Mouse (Mus musculus): ENCODE results near the gene P2ry6. TPM values are rescaled to one million over a fixed set of nuclear protein-coding genes. Genes with fewer than 3 reads are reported as not detected.

P2ry6 gene
- polyA plus RNA-seq, 1 experiment, result 4.9 TPM

DNA sequence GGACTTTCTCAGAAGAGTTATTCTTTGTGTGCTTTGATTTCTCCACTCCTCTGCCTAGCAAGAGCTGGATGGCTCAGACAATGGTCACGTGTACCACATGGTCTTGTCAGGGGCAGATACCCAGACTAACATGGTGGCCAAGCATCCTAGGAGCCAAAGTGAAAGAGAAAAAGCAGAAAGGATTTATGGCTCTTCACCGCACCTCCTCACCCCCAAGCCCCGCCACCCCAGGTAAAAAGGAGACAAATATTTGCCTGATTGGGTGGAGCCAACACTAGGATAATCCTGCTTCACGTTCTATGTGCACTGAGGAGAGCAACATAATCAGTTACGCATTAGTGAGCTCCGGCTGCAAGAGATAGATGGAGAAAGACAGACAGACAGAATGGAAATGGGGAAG is 6.1 kb downstream of the P2ry6 start:
- Histone ChIP-seq H3K4me1 (ENCODE audit: control insufficient read depth, insufficient read depth, low read length) (no peaks in the 10 kb centered on the region; the same call in 1 of the 2 replicates), H3K27ac (ENCODE audit: insufficient read depth, low read length) (no peak overlapping the region), H3K4me3 (ENCODE audit: insufficient read depth, low read length) (no peak overlapping the region)
- TF ChIP-seq CTCF (IDR thresholded peaks at IDR 0.05; ENCODE audit: extremely low read depth, insufficient read depth, low read length) (no peak), POLR2A (IDR thresholded peaks at IDR 0.05; ENCODE audit: extremely low read depth, insufficient read depth, low read length) (no peak)

DNA sequence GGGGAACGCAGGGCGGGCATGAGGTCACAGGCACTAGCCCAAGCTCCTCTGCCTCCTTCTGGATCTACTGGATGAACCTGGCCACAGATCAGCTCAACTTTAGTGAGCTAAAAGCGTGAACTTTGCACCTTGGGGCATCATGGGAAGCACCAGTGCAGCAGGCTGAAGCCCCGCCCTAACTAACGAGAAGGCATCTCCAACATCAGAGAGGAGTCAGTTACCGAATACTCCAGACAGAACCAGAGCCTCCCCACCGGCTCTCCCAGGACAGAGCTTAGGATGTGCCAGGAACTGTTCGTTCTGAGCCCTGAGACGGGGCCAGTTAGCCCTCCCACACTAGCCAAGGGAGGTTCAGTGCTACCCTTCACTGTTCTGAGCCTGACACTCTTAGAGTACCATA is 6.6 kb downstream of the P2ry6 start:
- H3K27ac ChIP-seq (ENCODE audit: insufficient read depth, low read length), result no peak overlapping the region
- no peak overlapping the region for H3K4me3 ChIP-seq (ENCODE audit: insufficient read depth, low read length)
- H3K4me1 ChIP-seq (ENCODE audit: control insufficient read depth, insufficient read depth, low read length), result no peaks in the 10 kb centered on the region
- no peak for TF ChIP-seq CTCF (IDR thresholded peaks at IDR 0.05; ENCODE audit: extremely low read depth, insufficient read depth, low read length)
- no peak for TF ChIP-seq POLR2A (IDR thresholded peaks at IDR 0.05; ENCODE audit: extremely low read depth, insufficient read depth, low read length)

DNA sequence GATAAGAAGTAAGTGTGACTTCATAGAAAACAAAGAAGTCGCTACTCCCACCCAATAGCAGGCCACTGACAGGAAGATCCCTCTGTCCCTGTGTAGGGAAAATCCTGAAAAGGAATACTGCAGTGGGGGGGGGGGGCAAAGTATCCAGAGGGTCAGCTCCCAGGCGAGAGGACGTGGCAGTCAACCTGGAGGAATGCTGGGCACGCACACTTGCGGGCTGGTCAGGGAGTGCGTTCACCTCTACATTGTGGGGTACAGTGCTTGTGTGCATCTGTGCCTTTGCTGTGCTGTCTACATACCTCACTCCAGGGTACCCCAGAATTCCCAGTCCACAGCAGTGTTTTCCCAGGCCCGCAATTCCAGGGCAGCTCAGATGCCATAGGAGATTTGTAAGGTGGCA is 8.4 kb downstream of the P2ry6 start:
- Histone ChIP-seq H3K4me3 (ENCODE audit: insufficient read depth, low read length) (no peak overlapping the region), H3K27ac (ENCODE audit: insufficient read depth, low read length) (no peak overlapping the region), H3K4me1 (ENCODE audit: control insufficient read depth, insufficient read depth, low read length) (no peaks in the 10 kb centered on the region)
- TF ChIP-seq POLR2A (IDR thresholded peaks at IDR 0.05; ENCODE audit: extremely low read depth, insufficient read depth, low read length) (no peak), CTCF (IDR thresholded peaks at IDR 0.05; ENCODE audit: extremely low read depth, insufficient read depth, low read length) (no peak)

DNA sequence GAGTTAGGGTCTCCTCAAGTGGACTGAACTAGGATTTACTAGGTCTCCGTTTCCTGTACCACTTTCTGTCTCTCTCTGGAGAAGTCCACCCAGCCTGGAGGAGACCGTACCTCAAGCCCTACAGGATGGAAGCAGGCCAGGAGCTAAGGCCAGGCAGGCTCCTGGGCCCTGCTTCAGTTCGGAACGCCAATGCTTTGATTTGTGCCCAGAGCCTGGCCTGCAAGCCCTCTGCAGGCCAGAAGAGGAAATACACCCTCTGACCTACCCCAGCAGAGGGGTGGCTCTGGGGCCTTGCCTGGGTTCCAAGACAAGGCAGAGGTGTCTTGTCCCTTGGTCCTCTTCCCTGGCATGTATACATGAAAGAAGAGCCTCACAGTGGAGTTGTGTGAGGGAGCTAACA is 9.4 kb downstream of the P2ry6 start:
- TF ChIP-seq POLR2A (IDR thresholded peaks at IDR 0.05; ENCODE audit: extremely low read depth, insufficient read depth, low read length) (no peak), CTCF (IDR thresholded peaks at IDR 0.05; ENCODE audit: extremely low read depth, insufficient read depth, low read length) (peak; percentile 53)
- Histone ChIP-seq H3K27ac (ENCODE audit: insufficient read depth, low read length) (no peak overlapping the region), H3K4me3 (ENCODE audit: insufficient read depth, low read length) (no peak overlapping the region), H3K4me1 (ENCODE audit: control insufficient read depth, insufficient read depth, low read length) (no peaks in the 10 kb centered on the region)

DNA sequence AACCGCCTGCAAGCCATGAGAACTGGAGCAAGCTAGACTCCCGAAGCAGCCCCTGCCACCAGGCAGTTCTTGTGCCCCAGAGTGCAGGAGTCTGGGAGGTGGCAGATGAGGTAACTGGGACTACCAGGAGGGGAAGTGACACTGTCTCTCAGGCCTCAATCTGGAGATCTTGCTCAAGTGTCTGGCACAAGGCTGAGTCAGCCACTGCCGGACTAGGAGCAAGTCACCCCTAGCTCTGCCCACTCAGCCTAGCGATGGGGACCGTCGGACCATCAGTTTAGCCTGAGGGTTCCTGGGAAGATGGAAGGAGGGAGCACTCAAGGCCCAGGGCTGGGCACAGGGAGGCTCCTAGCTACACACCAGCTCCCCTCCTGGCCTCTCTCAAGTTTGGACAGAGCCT is 10.2 kb downstream of the P2ry6 start:
- no peak overlapping the region for H3K27ac ChIP-seq (ENCODE audit: insufficient read depth, low read length)

DNA sequence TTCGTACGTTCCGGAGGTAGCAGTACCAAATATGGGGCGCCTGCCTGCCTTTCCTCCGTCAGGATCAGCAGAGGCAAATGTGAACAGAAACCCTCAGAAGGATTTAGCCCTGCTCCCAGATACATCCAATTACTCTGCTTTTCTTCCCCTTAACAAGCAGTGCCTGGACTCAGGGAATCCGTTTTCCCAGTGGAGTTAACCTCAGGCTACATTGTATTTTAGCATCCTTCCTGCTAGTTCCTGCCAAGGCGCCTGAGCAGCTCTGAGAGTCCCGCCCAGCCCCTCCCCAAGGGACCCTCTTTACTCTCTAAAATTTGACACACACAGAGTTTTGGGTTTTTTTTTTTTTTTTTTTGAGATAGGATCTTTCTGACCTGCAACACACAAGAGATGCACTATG is 11.1 kb downstream of the P2ry6 start:
- Histone ChIP-seq H3K4me1 (ENCODE audit: control insufficient read depth, insufficient read depth, low read length) (no peaks in the 10 kb centered on the region), H3K27ac (ENCODE audit: insufficient read depth, low read length) (no peak overlapping the region), H3K4me3 (ENCODE audit: insufficient read depth, low read length) (no peak overlapping the region)
- TF ChIP-seq CTCF (IDR thresholded peaks at IDR 0.05; ENCODE audit: extremely low read depth, insufficient read depth, low read length) (no peak), POLR2A (IDR thresholded peaks at IDR 0.05; ENCODE audit: extremely low read depth, insufficient read depth, low read length) (no peak)

More for the DNA sequence above, 10.2 kb downstream of the P2ry6 start:
- no peak overlapping the region for H3K4me3 ChIP-seq (ENCODE audit: insufficient read depth, low read length)
- no peaks in the 10 kb centered on the region for H3K4me1 ChIP-seq (ENCODE audit: control insufficient read depth, insufficient read depth, low read length)
- TF ChIP-seq CTCF (IDR thresholded peaks at IDR 0.05; ENCODE audit: extremely low read depth, insufficient read depth, low read length) (no peak), POLR2A (IDR thresholded peaks at IDR 0.05; ENCODE audit: extremely low read depth, insufficient read depth, low read length) (no peak)

DNA sequence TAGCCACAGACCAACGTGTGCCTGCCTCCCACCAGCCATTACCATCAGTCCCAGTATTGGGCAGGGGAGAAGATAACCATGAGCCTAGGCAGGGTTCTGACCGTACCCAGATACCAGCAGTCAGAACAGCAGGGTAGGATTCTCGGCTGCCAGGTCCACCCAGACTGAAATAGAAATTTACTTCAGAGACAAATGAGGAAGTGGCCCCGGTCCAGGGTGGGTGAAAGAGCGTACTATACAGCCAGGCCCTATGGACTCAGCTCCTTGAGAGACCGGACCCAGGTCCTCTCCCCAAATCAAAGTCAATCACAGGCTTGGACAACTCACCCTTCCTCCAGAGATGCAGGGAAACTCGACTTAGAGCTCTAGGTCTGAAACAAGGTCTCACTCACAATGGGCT is 13.3 kb downstream of the P2ry6 start:
- H3K4me1 ChIP-seq (ENCODE audit: control insufficient read depth, insufficient read depth, low read length), result no peaks in the 10 kb centered on the region
- no peak overlapping the region for H3K4me3 ChIP-seq (ENCODE audit: insufficient read depth, low read length)
- TF ChIP-seq POLR2A (IDR thresholded peaks at IDR 0.05; ENCODE audit: extremely low read depth, insufficient read depth, low read length) (no peak), CTCF (IDR thresholded peaks at IDR 0.05; ENCODE audit: extremely low read depth, insufficient read depth, low read length) (no peak)
- no peak overlapping the region for H3K27ac ChIP-seq (ENCODE audit: insufficient read depth, low read length)

DNA sequence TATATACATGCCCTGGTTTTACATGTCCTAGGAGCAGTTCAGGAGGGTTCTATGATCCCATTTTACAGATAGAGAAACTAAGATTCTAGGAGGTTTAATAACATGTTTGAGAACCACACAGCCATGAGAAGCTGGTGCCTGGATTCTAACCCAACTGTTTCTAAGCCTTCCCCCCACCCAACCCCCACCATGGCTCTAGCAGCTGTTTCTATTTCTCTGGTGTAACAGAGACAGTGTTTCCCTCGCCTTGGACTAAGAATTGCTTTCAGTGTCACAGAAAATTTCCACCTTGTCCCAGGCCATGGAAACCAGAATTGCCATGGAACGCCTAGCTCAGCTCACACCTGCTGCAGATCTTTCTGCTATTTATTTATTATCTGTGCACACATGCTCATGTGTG is 14.0 kb downstream of the P2ry6 start:
- Histone ChIP-seq H3K4me1 (ENCODE audit: control insufficient read depth, insufficient read depth, low read length) (no peaks in the 10 kb centered on the region), H3K4me3 (ENCODE audit: insufficient read depth, low read length) (no peak overlapping the region), H3K27ac (ENCODE audit: insufficient read depth, low read length) (no peak overlapping the region)
- no peak for TF ChIP-seq POLR2A (IDR thresholded peaks at IDR 0.05; ENCODE audit: extremely low read depth, insufficient read depth, low read length)
- TF ChIP-seq CTCF (IDR thresholded peaks at IDR 0.05; ENCODE audit: extremely low read depth, insufficient read depth, low read length), result no peak

DNA sequence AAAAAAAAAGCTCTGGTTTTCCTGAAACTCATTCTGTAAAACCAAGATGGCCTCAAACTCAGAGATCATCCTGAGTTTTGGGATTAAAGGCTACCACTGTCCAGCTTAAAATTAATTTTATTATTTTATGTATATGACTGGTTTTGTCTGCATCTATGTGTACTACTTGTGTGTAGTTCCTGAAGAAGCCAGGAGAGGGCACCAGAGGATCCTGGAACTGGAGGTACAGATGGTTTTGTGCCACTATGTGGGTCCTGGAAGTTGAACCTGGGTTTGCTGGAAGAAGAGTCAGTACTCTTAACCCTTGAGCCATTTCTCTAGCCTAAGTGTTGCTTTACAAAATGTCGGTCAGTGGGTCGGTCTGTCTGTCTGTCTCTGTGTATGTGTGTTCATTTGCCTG is 16.0 kb downstream of the P2ry6 start:
- H3K4me3 ChIP-seq (ENCODE audit: insufficient read depth, low read length), result no peak overlapping the region
- no peak overlapping the region for H3K27ac ChIP-seq (ENCODE audit: insufficient read depth, low read length)
- no peaks in the 10 kb centered on the region for H3K4me1 ChIP-seq (ENCODE audit: control insufficient read depth, insufficient read depth, low read length)
- no peak for TF ChIP-seq CTCF (IDR thresholded peaks at IDR 0.05; ENCODE audit: extremely low read depth, insufficient read depth, low read length)

DNA sequence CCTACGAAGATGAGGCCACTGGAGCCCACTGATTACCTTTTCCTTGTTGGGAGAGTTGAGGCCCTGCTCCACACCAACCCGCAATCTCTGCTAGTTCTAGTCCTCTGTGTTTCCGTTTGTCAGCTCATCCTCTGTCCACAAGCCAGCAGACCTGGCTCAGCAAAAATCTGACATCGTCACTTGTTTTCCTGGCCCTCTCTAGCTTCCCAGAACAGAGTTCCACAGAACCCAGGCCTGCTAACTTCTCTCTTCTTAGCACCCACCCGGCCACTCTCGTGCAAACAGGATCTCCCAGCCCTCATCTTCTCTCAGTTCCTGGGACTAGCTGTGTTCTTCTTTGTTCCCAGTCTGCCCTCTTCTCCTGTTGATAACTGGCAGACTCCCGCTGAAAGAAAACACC is 21.8 kb downstream of the P2ry6 start:
- H3K27ac ChIP-seq (ENCODE audit: insufficient read depth, low read length), result no peak overlapping the region
- H3K4me3 ChIP-seq (ENCODE audit: insufficient read depth, low read length), result no peak overlapping the region
- H3K4me1 ChIP-seq (ENCODE audit: control insufficient read depth, insufficient read depth, low read length), result no peaks in the 10 kb centered on the region
- TF ChIP-seq POLR2A (IDR thresholded peaks at IDR 0.05; ENCODE audit: extremely low read depth, insufficient read depth, low read length) (no peak), CTCF (IDR thresholded peaks at IDR 0.05; ENCODE audit: extremely low read depth, insufficient read depth, low read length) (no peak)

DNA sequence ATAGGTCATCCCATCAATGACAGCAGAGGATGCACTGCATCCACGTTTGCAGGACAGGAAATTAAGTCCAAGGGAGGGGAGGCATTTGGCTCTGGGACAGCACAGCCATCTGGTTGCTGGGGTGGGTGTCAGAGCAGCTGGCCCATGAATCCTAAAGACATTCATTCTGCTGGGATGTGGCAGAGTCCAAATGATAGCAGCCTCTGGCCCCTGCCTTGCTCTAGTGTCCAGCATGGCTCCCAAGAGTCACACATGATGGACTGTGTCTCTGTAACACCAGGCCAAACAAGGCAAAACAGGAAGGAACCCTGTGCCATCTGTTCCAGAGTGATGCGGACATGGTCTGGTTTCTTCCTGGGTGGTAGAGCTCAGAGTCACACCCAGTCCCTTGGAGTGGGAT is 22.5 kb downstream of the P2ry6 start:
- H3K4me3 ChIP-seq (ENCODE audit: insufficient read depth, low read length), result no peak overlapping the region
- H3K4me1 ChIP-seq (ENCODE audit: control insufficient read depth, insufficient read depth, low read length), result no peaks in the 10 kb centered on the region
- TF ChIP-seq POLR2A (IDR thresholded peaks at IDR 0.05; ENCODE audit: extremely low read depth, insufficient read depth, low read length) (no peak), CTCF (IDR thresholded peaks at IDR 0.05; ENCODE audit: extremely low read depth, insufficient read depth, low read length) (no peak)
- no peak overlapping the region for H3K27ac ChIP-seq (ENCODE audit: insufficient read depth, low read length)
